Mouse (Mus musculus): ENCODE results near the gene Tmem88. TPM values are rescaled to one million over a fixed set of nuclear protein-coding genes. Genes with fewer than 3 reads are reported as not detected.

Gene Tmem88
- total RNA-seq, 2 experiments from 2014 or later, result 2.8 to 3.0 TPM

DNA sequence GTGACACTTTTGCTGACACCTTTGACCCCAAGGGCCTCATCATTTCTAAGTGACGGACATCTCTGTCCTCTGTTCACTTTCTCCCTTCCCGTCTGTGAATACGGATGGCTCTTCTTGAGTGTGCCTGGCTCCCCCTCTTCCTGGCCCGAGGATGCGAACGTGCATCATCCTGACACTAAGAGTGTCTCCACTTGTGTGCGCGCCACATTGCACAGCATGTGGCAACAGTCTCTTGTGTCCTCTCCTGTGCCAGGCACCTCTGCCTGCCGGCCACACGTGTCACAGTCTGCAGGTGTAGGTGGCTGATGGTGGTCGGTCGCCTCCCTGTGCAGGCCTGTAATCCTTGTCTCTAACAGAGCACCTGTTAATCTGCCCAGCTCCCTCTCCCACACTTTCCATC is 26.4 kb downstream of the Tmem88 start:
- DNase-seq (ENCODE audit: extremely low spot score in 1 of 2, low spot score in 2 of 2), result no peak
- intact Hi-C loops (cut with DNase I), result no loop called here

DNA sequence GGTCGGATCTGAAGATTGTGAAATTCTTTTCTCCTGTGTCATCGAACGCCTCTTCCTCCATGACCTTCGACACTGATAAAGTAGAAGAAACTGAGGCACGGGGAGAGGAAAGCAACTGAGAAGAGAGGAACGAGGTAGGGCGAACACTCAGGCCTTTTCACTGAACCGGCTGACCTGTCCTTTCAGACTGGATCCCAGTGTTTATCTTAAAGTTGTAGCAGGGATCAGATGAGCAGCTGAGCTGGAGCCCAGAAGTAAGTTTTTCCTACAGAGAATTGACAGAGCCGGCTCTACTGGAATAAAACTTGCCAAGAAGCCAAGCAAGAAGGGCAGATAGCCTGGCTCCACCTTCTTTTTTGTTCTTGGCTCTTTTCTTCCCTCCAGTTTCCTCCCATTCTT is 27.2 kb downstream of the Tmem88 start:
- no peak for DNase-seq (ENCODE audit: extremely low spot score in 1 of 2, low spot score in 2 of 2)
- intact Hi-C loops (cut with DNase I), result no loop called here

DNA sequence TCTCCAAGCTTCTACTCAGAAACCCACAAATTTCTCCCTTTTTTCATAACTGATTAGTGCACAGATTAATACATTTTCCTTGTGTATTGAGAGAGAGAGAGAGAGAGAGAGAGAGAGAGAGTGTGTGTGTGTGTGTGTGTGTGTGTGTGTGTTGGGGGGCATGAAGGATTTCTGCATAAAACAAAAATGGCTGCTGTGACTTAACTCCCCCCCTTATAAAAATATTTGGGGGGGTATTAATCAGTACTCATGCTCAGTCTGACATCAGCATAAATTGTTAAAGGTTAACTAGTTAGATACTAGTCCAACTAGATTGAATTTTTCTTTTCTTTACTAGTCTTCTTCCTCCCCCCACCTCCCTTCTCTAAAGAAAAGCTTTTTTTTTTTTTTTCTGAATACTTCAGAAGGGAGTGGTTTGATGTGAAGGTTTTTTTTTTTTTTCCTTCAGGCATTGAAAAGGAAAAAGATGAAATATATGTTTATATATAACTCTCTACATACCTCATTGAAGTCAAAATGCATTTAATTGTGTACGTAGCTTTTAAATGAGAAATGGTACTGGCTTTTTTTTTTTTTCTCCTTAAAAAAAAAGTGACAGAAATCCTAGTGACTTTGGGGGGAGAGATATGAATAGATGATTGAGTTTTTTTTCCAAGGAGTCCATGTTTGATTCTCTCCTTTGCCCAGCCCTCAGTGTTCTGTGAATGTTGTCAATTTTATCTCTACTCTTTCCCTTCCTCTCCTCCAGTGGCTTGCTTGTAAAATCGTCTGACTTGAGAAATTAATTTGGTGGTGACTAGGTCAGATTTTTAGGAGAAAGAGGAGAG is 27.8 kb downstream of the Tmem88 start:
- DNase-seq (ENCODE audit: extremely low spot score in 1 of 2, low spot score in 2 of 2), result no peak
- intact Hi-C loops (cut with DNase I), result loop anchor here (5.0 kb wide), 1 partner anchor 38 kb away; no protein-coding TSS in a partner anchor

DNA sequence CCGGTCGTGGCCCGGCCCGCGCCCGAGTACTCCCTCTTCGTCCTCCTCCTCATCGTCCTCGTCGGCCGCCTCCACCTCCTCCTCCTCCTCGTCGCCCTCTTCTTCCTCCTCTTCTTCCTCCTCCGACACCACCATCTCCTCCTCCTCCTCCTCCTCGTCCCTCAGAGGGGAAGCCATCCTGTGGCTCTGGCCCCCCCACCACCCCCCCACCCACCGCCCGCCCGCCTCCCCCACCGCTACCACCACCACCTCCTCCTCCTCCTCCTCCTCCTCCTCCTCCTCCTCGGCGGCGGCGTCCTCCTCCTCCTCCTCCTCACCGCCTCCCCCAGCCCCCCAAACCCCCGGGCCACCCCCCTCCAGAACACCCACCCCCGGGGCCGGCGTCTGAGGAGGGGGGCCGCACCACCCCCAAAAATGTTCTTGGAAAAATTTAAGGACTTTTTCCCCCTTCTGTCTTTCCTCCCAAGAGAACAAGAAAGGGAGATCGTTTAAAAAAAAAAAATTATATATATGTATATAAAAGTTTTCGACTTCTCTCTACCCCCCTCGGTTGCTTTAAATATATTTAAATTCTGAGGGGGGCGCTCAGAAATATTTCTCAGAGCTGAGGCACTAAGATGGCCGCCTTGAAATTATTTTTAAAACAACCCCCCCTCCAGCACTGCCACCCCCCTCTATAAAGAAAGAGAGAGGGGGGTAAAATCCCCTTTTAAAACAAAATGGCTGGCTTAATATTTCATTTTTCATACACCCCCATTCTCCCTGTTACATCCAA is 28.6 kb downstream of the Tmem88 start, which contains the start of gene Chd3:
Chd3 (minus strand) TSS at position 192 of the 775 bp plus-strand sequence.
- no peak for DNase-seq (ENCODE audit: extremely low spot score in 1 of 2, low spot score in 2 of 2)
- intact Hi-C loops (cut with DNase I), result loop anchor here (5.0 kb wide), 1 partner anchor 37 kb away; no protein-coding TSS in a partner anchor

DNA sequence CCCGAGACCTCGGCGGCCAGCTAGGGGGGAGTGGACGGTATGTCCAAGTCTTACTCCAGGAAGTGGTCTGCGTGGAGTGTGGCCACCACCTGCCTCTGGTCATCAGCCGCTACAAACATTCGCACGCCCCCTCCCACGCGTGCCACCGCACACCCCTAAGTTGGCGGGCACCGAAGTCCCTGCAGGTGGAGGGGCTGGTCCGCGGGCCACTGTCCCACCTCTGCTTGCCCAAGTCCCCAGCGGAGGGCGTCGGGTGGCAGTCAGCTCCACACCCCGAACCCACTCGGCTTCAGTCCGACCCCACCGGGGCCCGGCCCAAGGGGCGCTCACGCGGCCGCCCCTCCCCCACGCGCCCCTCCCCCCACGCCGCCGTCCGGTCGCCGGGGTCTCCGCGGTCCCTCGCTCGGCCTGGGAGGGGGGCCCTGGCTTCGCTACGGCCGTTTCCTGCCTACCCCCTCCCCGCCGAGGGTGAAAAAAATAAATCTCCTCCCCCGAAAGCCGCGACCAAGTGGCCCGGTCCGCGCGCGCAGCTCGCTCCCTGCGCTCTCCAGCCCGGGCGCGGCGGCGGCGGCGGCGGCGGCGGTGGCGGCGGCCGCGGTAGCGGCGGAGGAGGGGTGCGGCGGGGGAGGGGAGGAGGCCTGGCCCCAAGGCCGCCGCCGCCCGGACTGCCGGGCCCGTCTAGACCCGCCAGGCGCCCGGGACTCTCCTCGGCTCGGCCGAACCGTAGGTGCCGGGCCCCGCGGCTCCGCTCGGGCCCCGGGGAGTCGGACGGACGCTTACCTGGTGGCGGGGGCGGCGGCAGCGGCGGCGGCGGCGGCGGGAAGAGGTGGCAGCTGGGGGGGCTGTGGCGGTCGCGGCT is 29.4 kb downstream of the Tmem88 start:
- intact Hi-C loops (cut with DNase I), result loop anchor here (5.0 kb wide), 1 partner anchor 36 kb away; no protein-coding TSS in a partner anchor
- DNase-seq (ENCODE audit: extremely low spot score in 1 of 2, low spot score in 2 of 2), result peak in 1 of 2 experiments; percentile 74

DNA sequence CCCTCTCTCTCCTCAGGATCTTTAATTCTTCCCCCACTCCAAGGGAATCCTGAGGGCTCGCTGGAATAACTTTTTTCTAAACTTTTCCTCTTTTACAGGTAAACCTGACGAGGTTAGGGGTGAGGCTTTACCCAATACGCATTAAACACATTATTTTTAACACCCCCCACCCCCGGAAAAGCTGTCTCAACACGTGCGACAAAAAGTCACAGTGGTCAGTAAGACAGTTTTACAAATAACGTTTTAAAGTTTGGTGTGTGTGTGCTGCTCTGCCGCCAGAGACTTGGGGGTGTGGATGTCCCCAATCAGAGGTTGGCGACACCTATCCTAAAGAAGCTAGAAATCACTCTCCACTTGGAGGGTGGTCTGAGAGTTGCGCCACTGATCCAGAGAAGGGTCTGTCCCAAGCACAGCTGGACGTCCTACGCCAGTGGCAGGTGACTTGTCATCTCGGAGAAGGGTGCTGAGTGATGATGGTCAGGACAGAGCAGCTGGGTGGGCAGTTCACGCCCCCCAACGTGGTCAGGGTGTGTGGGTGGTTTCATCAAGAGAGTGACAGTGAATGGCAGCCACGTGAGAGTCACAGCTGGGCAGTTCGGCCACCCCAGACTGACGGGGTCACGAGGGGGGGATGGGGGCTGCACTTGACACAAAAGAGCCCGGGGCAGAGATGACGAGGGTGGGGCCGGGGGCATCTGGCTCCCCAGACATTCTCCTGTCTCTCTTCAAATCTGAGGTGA is 30.2 kb downstream of the Tmem88 start:
- intact Hi-C loops (cut with DNase I), result loop anchor here (5.0 kb wide), 1 partner anchor 35 kb away; no protein-coding TSS in a partner anchor

DNA sequence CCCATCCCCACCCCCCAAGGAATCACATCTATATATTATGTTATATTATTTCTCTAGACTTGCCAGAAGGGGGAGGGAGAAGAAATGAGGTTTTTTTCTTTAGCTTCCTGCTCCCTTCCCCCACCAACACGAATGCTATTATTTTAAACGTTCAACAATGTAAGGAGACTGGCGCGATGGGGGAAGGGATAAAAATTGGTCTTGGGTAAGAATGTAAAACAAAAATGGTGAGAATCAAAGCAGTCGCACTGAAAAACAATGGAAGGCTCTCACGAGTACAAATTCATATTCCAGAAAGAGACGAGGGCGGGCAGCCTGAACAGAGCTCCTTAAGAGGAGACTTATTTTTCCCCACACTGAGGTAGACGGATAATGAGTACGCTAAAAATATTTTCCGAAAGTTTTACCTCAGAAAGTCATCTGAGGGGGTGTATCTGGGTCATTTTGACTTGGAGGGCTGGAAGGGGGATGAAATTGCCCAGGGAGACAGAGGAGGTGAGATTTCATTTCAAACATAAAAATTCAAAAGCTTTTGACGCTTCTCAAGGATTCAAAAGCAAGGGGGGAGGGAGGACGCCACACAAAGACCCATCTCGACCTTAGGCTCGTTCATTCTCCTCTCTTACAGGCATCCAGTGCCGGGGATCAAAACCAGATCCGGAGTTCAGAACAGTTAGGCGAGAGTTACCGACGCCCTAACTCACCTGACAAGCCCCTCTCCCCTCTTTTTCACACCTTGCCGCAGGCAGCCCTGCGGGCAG is 31.0 kb downstream of the Tmem88 start:
- intact Hi-C loops (cut with DNase I), result loop anchor here (5.0 kb wide), 1 partner anchor 35 kb away; no protein-coding TSS in a partner anchor
- no peak for DNase-seq (ENCODE audit: extremely low spot score in 1 of 2, low spot score in 2 of 2)

More for the DNA sequence above, 30.2 kb downstream of the Tmem88 start:
- DNase-seq (ENCODE audit: extremely low spot score in 1 of 2, low spot score in 2 of 2), result peak in 1 of 2 experiments; percentile 68

DNA sequence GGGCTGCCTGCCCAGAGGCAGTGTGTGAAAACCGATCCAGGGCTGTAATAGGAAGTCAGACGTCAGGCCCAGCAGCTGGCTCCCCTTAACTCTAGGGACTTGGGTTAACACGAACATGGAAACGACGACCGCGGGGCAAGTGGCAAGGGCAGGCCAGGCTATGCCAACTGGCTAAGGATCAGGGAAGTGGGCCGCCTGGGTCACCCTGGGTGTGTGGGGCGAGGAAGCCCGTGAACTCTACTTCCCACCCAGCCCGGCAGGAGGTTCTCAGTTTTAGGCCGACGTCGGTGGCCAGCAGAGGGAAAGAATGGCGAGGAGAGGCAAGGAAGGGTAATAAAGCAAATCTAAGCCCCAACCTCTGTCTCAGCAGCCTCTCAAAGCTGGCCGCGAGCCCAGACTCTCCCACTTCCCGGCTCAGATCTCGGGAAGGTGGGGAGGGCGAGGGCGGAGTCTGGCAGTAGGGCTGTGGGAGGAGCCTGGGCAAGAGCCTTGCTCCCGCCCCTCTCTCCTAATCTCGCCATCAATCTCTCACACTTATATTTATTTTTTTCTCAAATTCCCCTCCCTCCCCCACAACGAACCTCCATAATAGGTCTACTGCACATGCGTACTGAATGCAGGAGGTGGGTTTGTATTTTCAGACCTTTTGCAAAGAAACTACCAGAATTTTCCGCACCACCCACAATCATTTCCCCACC is 31.7 kb downstream of the Tmem88 start:
- DNase-seq (ENCODE audit: extremely low spot score in 1 of 2, low spot score in 2 of 2), result peak; percentile 95 to 99
- intact Hi-C loops (cut with DNase I), result loop anchor here (5.0 kb wide), 1 partner anchor 34 kb away; no protein-coding TSS in a partner anchor

DNA sequence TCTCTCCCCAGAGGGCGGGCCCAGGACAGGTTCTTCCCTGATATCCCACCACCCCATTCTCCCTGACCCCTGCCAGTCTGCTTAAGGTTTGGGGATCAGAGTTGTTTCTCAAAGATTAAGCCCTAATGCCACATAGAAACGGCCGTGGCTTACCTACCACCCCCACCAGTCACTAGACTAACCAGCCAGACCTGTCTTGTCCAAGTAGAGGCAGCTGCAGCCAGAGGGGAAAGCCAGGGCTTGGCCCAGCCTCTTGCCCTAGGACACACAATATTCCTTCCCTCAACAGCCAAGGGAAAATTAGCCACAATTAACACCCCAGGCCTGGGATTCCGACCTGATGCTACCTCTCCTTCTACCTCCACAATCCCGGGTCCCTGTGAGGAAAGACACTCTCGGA is 32.3 kb downstream of the Tmem88 start:
- DNase-seq (ENCODE audit: extremely low spot score in 1 of 2, low spot score in 2 of 2), result no peak
- intact Hi-C loops (cut with DNase I), result loop anchor here (5.0 kb wide), 1 partner anchor 33 kb away; no protein-coding TSS in a partner anchor

DNA sequence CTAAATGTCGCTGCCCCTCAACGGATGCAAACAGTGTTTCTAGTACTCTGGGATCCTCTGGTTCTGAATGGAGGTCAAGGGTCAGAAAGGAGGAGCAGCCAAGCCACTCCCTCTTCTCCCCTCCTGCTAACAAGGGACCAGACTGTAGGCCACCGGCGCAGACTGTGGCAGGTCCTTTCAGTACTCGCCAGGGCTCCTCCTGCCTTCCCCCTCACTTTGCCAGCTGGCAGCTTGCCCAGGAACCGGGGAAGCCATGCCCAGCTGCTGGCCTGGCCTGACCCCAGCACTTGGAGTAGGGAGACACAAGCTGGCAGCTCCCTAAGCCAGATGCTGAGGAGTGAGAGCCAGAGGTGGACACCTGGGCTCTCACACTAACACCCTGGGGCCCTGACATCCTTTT is 33.1 kb downstream of the Tmem88 start:
- DNase-seq (ENCODE audit: extremely low spot score in 1 of 2, low spot score in 2 of 2), result peak; percentile 92 to 98
- intact Hi-C loops (cut with DNase I), result loop anchor here (5.0 kb wide), 1 partner anchor 33 kb away; no protein-coding TSS in a partner anchor

DNA sequence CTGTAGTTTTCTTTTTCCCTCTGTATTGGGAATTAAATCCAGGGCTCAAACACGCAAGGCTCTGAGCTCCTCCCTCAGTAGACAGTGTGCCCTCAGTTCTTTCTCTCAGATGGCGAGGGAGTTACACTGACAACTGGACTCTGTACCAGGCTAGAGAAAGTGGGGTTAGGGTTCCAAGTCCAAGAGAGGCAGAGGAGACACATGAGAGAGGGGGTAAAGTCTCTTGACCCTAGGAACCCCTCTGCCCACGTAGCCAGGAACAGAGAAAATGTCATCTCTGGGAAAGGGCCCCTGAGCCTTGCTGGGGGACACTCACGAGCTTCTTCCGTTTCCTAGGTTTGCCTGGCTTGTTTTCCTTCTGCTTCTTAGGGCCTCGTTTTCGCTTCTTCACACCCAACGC is 33.7 kb downstream of the Tmem88 start:
- no peak for DNase-seq (ENCODE audit: extremely low spot score in 1 of 2, low spot score in 2 of 2)
- intact Hi-C loops (cut with DNase I), result no loop called here

DNA sequence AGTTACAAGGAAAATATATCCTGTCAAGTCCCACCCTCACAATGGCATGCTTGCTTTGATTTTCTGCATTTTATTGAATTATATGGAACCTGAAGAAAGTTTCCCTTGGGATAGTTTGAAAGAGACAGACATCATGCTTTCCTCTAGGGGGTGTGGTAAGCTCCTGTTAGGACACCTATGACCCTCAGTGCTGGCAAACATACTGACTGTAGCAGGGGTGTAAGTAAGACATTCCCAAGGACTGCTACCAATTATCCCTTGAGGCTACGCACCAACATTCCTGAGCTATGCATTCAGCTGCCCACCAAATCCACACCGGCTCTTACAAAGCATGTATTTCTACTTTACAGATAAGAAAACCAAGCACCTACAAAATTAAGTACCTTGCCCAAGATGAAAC is 35.6 kb downstream of the Tmem88 start:
- intact Hi-C loops (cut with DNase I), result loop anchor here (2.0 kb wide), 1 partner anchor 14 kb away; no protein-coding TSS in a partner anchor
- DNase-seq (ENCODE audit: extremely low spot score in 1 of 2, low spot score in 2 of 2), result no peak

DNA sequence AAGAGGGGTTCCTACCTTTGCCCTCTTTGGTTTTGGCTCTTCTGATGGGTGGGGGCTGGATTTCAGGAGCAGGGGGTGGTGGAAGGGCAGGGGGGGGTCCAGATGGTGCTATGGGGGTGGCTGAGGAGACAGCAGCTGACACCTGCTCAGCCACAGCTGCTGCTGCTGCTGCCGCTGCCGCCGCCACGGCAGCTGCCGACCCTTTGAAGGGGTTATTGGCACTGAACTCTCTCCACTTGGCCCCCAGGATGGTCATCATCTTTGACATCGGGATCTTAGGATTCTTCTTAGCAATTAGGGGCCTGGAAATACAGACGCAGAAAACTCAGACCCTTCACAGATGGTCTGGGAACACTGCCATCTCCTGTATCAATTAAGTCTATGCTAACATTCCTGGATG is 36.0 kb downstream of the Tmem88 start:
- no peak for DNase-seq (ENCODE audit: extremely low spot score in 1 of 2, low spot score in 2 of 2)
- intact Hi-C loops (cut with DNase I), result loop anchor here (2.0 kb wide), 1 partner anchor 13 kb away; no protein-coding TSS in a partner anchor

DNA sequence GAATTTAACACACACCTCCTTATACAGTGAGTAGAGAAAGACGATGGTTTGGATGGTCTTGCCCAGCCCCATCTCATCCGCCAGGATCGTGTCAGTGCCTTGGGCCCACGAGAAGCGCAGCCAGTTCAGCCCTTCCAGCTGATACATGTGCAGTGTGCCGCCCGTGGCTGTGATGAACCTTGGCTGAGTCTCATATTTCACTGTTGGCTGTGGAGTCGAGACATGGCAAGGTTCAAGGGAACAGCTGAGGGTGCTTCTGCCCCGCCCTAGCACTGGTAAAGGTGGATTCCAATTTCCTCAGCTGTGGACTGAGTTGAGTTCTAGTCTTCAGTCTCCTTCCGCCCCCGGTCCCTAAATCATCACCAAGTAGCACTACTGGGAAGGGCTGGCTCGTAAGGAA is 40.3 kb downstream of the Tmem88 start:
- intact Hi-C loops (cut with DNase I), result no loop called here

DNA sequence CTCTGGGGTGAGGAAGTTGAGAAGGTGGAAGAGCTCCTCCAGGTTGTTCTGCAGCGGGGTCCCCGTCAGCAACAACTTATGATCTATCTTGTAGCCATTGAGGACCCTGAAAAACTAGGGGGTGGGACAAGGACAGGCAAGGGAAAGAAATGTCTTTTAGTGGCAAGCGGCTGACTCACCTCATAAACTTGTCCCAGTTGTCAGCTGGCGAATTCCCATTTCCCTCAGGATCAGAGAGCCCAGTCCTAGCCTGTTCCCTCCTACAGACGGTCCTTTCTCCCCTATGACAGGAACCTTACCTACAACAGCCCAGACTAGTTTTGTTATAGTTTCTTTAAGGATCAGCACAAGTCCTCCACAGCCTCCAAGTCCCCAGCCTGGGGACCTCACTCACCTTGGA is 41.5 kb downstream of the Tmem88 start:
- intact Hi-C loops (cut with DNase I), result no loop called here
- no peak for DNase-seq (ENCODE audit: extremely low spot score in 1 of 2, low spot score in 2 of 2)

More for the DNA sequence above, 40.3 kb downstream of the Tmem88 start:
- no peak for DNase-seq (ENCODE audit: extremely low spot score in 1 of 2, low spot score in 2 of 2)

Data from left cerebral cortex, postnatal 10 days (tissue).